Mouse (Mus musculus): Measurements from ENCODE around the gene Atp5mpl. TPM values are rescaled to one million over a fixed set of nuclear protein-coding genes. Genes with fewer than 3 reads are reported as not detected.

The Atp5mpl gene
- 139 and 170 TPM in 2 replicates for polyA plus RNA-seq (2012; rRNA removed)
- polyA plus RNA-seq (2014; fragmentation: Nextera tagmentation; extraction: Ambion mirVana) = 631 and 642 TPM in 2 replicates

DNA sequence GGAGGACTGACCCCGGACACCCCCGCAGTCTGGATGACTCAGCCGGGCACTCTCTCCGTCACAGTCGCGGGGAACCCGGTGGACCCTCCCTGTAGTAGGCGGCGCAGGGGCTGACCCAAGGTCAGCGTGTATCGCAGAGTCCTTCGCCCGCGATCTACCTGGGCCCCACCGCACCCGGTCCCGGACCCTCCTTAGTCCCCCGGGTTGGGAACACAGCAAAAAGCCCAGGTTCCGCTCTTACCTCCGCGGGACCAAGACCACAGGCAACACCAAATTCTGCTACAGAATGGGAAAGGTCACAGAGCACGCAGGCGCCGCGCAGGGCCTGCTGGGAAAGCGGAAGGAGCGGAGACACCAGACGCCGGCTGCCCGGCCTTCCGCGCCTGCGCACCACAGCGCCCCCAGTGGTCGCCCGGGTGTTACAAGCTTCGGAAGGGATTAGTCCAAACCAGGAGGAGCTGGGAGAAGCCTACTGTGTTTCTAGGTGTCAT lies at the start of gene Atp5mpl:
Gene Atp5mpl, minus strand, starts transcription at position 295 of the 491 bp plus-strand sequence.
- Histone ChIP-seq H3K9me3 (ENCODE audit: control insufficient read depth, low read length) (no peaks in the 10 kb centered on the region), H3K27ac (peak within 1 kb of the TSS; percentile 8), H3K4me1 (replicated peaks; ENCODE audit: control insufficient read depth in 2 of 2, insufficient read depth in 2 of 2, low read length in 1 of 2) (peaks cover 5 to 14% of the 10 kb centered on the region in 2 experiments; a peak in 3 of 4 replicates), H3K9ac (replicated peaks) (peak within 1 kb of the TSS; percentile 78), H3K36me3 (replicated peaks; ENCODE audit: control insufficient read depth, insufficient read depth, low read depth) (peaks cover 4% of the 10 kb centered on the region; the same call in 1 of the 2 replicates), H3K27me3 (ENCODE audit: control insufficient read depth, insufficient read depth, low read length) (no peaks in the 10 kb centered on the region), H3K4me3 (ENCODE audit: insufficient read depth in 1 of 2, low read depth in 2 of 2, low read length in 2 of 2) (peak within 1 kb of the TSS; percentile 85 to 86), H3K4me2 (ENCODE audit: low read depth) (peak within 1 kb of the TSS; percentile 89)
- peak; percentile 80 to 83 (median 83) for DNase-seq (ENCODE audit: low read depth in 3 of 3, low spot score in 3 of 3)
- TF ChIP-seq CTCF (IDR thresholded peaks at IDR 0.05; ENCODE audit: low read depth) = peak; percentile 97
- TF ChIP-seq EP300 (IDR thresholded peaks at IDR 0.05; ENCODE audit: low read depth) = no peak
- under 1% methylated on average over 37 of the region's 37 CpGs for WGBS (ENCODE audit: insufficient replicate concordance)
- peak; percentile 89 for ATAC-seq (ENCODE audit: insufficient read depth)

DNA sequence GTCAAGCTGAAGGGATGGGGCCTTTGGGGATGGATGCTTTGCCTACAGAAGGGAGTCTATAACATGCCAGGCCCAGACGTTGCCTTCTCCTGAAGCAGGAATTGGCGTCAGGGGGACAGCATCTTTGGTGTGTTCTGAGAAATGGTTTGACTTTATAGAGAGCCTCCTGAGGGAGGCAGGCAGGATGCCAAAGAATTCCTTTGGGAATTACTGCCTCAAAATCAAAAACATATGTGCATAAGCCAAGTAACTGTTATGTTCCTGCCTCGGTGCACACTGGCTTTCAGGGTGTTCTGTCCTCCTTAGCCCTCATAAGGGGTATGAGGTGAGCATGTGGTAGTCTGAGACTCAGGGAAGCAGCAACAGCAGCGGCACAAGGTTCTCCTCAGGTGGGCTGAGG lies 49.6 kb upstream of the Atp5mpl start:
- H3K27ac ChIP-seq = no peak overlapping the region
- no peak for DNase-seq (ENCODE audit: low read depth in 3 of 3, low spot score in 3 of 3)

DNA sequence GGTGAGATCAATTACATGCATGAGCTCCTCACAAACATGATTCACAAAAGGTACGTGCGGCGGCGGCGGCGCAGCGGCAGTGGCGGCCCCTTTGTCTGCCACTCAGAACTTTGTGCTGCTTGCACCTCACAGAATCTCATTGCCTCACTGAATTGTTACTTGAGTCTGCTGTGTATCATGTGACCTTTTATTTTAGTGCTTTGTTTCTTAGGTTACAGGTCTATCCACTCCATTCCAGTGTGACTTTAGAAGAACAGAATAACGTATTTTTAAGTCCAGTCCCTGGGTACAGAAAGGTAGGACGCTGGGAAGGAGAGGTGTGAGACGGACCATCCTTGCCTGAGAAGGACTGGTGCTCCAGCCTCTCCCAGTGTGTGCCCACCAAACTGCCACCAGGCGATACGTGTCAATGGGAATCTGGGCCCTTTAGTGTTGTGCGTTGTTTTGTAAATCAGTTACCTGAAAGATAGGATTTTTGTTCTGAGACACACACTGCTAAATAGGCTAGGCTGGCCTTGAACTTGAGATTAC lies 46.6 kb upstream of the Atp5mpl start:
- TF ChIP-seq CTCF (IDR thresholded peaks at IDR 0.05; ENCODE audit: low read depth) (no peak), EP300 (IDR thresholded peaks at IDR 0.05; ENCODE audit: low read depth) (no peak)
- no peak for ATAC-seq (ENCODE audit: insufficient read depth)
- no peak overlapping the region for H3K27ac ChIP-seq
- no peak overlapping the region for H3K4me3 ChIP-seq (ENCODE audit: insufficient read depth in 1 of 2, low read depth in 2 of 2, low read length in 2 of 2)
- no peaks in the 10 kb centered on the region for H3K27me3 ChIP-seq (ENCODE audit: control insufficient read depth, insufficient read depth, low read length)
- H3K9ac ChIP-seq (replicated peaks) = no peak overlapping the region
- no peaks in the 10 kb centered on the region for H3K4me1 ChIP-seq (replicated peaks; ENCODE audit: control insufficient read depth in 2 of 2, insufficient read depth in 2 of 2, low read length in 1 of 2)
- no peaks in the 10 kb centered on the region for H3K9me3 ChIP-seq (ENCODE audit: control insufficient read depth, low read length)
- no peak for DNase-seq (ENCODE audit: low read depth in 3 of 3, low spot score in 3 of 3)
- no peaks in the 10 kb centered on the region for H3K36me3 ChIP-seq (replicated peaks; ENCODE audit: control insufficient read depth, insufficient read depth, low read depth)
- WGBS (ENCODE audit: insufficient replicate concordance) = 64% methylated on average over 14 of the region's 14 CpGs
- H3K4me2 ChIP-seq (ENCODE audit: low read depth) = no peak overlapping the region

More for the DNA sequence above, 49.6 kb upstream of the Atp5mpl start:
- Histone ChIP-seq H3K9ac (replicated peaks) (no peak overlapping the region), H3K4me2 (ENCODE audit: low read depth) (no peak overlapping the region), H3K36me3 (replicated peaks; ENCODE audit: control insufficient read depth, insufficient read depth, low read depth) (no peaks in the 10 kb centered on the region), H3K9me3 (ENCODE audit: control insufficient read depth, low read length) (peaks cover 2% of the 10 kb centered on the region; the same call in 1 of the 2 replicates), H3K4me1 (replicated peaks; ENCODE audit: control insufficient read depth in 2 of 2, insufficient read depth in 2 of 2, low read length in 1 of 2) (no peaks in the 10 kb centered on the region), H3K4me3 (ENCODE audit: insufficient read depth in 1 of 2, low read depth in 2 of 2, low read length in 2 of 2) (no peak overlapping the region), H3K27me3 (ENCODE audit: control insufficient read depth, insufficient read depth, low read length) (no peaks in the 10 kb centered on the region)
- whole genome bisulfite sequencing (ENCODE audit: insufficient replicate concordance) = 68% methylated on average over 4 of the region's 4 CpGs
- ATAC-seq (ENCODE audit: insufficient read depth) = no peak
- no peak for TF ChIP-seq CTCF (IDR thresholded peaks at IDR 0.05; ENCODE audit: low read depth)
- TF ChIP-seq EP300 (IDR thresholded peaks at IDR 0.05; ENCODE audit: low read depth) = no peak

DNA sequence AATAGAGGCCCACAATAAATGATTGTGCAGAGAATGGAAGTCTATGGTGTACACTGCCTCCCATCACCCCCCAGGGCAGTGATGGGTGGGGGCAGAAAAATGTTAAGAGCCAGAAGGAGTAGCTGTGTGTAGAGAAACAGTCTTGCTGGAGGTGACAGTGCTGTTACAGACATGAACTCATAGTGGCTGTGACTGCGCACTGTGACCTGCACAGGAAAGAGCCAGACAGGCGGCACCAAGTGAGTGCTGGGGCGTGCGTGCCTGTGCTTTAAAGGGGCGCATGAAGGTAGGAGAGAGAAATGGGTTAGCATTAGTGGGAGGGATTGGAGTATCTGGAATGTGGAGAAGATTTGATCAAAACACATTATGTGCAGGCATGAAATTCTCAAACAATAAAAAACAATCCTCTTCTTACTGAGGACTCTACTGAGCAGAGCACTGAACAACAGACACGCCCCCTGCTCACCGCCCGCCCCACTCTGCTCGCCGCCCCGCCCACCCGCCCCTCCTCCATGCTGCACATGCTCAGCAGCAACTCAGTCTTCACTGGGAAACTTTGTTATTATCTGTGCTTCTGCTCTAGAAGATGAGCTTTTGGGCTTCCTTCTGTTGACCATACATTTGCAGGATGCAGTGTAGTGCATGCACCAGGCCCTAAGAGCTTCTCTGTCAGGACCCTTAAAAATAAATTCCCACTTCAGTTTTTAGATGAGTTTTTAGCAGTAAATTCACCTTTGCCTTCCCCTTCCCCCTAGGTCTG lies 45.9 kb upstream of the Atp5mpl start:
- H3K9ac ChIP-seq (replicated peaks) = no peak overlapping the region
- no peak overlapping the region for H3K27ac ChIP-seq
- H3K36me3 ChIP-seq (replicated peaks; ENCODE audit: control insufficient read depth, insufficient read depth, low read depth) = no peaks in the 10 kb centered on the region
- 52% methylated on average over 12 of the region's 12 CpGs for WGBS (ENCODE audit: insufficient replicate concordance)
- ATAC-seq (ENCODE audit: insufficient read depth) (no peak), DNase-seq (ENCODE audit: low read depth in 3 of 3, low spot score in 3 of 3) (no peak)
- H3K27me3 ChIP-seq (ENCODE audit: control insufficient read depth, insufficient read depth, low read length) = no peaks in the 10 kb centered on the region
- TF ChIP-seq EP300 (IDR thresholded peaks at IDR 0.05; ENCODE audit: low read depth) = no peak
- TF ChIP-seq CTCF (IDR thresholded peaks at IDR 0.05; ENCODE audit: low read depth) = no peak
- H3K4me1 ChIP-seq (replicated peaks; ENCODE audit: control insufficient read depth in 2 of 2, insufficient read depth in 2 of 2, low read length in 1 of 2) = no peaks in the 10 kb centered on the region
- H3K9me3 ChIP-seq (ENCODE audit: control insufficient read depth, low read length) = no peaks in the 10 kb centered on the region
- no peak overlapping the region for H3K4me2 ChIP-seq (ENCODE audit: low read depth)
- H3K4me3 ChIP-seq (ENCODE audit: insufficient read depth in 1 of 2, low read depth in 2 of 2, low read length in 2 of 2) = no peak overlapping the region

DNA sequence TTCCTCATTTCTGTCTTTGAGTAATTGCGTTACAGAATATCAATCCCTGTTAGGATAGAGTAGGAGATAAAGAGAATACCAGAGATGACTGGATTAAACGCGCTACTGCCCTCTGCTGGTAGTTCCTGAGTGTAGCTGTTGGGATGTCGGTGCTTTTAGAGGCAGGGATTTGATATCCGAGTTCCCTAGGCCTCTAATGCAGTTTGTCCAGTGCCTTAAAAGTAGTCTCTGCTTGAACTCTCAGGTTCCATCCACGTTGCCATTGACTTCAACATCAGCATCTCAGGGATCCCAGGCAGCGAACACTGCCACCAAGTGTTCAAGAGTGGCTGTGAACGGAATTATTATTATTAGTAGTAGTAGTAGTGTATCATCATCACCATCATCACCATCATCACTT lies 34.4 kb upstream of the Atp5mpl start:
- H3K4me2 ChIP-seq (ENCODE audit: low read depth) = no peak overlapping the region
- H3K9ac ChIP-seq (replicated peaks) = no peak overlapping the region
- no peaks in the 10 kb centered on the region for H3K9me3 ChIP-seq (ENCODE audit: control insufficient read depth, low read length)
- no peaks in the 10 kb centered on the region for H3K27me3 ChIP-seq (ENCODE audit: control insufficient read depth, insufficient read depth, low read length)
- H3K27ac ChIP-seq = no peak overlapping the region
- WGBS (ENCODE audit: insufficient replicate concordance) = 17% methylated on average over 8 of the region's 8 CpGs
- no peaks in the 10 kb centered on the region for H3K4me1 ChIP-seq (replicated peaks; ENCODE audit: control insufficient read depth in 2 of 2, insufficient read depth in 2 of 2, low read length in 1 of 2)
- ATAC-seq (ENCODE audit: insufficient read depth) (no peak), DNase-seq (ENCODE audit: low read depth in 3 of 3, low spot score in 3 of 3) (peak; percentile 17 to 43 (median 42))
- H3K36me3 ChIP-seq (replicated peaks; ENCODE audit: control insufficient read depth, insufficient read depth, low read depth) = no peaks in the 10 kb centered on the region
- TF ChIP-seq EP300 (IDR thresholded peaks at IDR 0.05; ENCODE audit: low read depth) (no peak), CTCF (IDR thresholded peaks at IDR 0.05; ENCODE audit: low read depth) (peak; percentile 78)
- no peak overlapping the region for H3K4me3 ChIP-seq (ENCODE audit: insufficient read depth in 1 of 2, low read depth in 2 of 2, low read length in 2 of 2)
